Mouse (Mus musculus): ENCODE measurements around the gene Slc2a2. TPM values are rescaled to one million over a fixed set of nuclear protein-coding genes. Genes with fewer than 3 reads are reported as not detected.

The Slc2a2 gene
- polyA plus RNA-seq (2015; fragmentation: Nextera tagmentation; extraction: Ambion mirVana) = 0.03 and 0.10 TPM in 2 replicates

DNA sequence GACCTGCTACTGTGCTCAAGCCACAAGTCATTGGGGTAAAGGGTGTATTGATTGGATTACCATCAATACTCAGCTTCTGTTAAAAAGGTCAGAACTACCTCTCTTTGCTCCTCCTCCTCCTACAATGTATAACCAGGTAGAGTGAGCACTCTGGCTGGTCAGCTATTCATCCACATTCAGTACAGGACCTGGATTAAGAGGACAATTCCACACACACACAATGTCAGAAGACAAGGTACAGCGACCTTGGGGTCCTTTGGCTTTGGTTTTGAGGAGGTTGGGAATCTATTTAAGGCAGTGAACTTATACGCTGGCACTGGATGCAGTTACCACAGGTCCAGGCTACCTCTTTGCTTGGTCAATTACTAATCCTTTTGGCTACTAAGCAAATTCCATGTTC lies at the start of gene Slc2a2:
TSS of gene Slc2a2 (plus strand) at position 107 of the 400 bp plus-strand sequence.
- H3K27ac ChIP-seq = no peak within 1 kb of the TSS
- 0 out of 2 replicates have a peak, but pooled peaks cover 3% of the 10 kb centered on the region for H3K4me1 ChIP-seq
- no peaks in the 10 kb centered on the region for H3K9me3 ChIP-seq (replicated peaks)
- 77% methylated on average over 2 of the region's 2 CpGs for WGBS
- H3K4me3 ChIP-seq = no peak within 1 kb of the TSS
- no peak within 1 kb of the TSS for H3K4me2 ChIP-seq
- H3K27me3 ChIP-seq = no peaks in the 10 kb centered on the region
- no peak within 1 kb of the TSS for H3K9ac ChIP-seq
- ATAC-seq = no peak
- no peaks in the 10 kb centered on the region for H3K36me3 ChIP-seq (ENCODE audit: poor library complexity, severe bottlenecking)

DNA sequence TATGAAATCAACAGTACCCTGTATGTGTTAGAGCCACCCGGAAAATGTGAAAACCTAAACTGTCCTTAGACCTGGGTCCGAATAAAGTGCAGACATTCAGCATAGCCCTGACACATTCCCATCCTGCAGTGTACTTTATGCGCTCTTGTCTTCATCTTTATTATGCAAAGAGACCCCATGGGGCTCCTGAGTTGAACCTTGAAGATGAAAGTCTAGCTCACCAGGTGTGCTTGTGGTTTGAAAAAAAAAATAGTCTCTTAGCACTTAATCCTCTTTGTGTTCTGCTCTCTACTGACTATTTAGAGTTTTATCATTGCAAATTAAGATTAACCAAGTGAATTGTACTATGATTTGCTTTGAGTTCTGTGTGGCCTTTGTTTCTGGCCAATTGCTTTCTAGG lies 45.1 kb upstream of the Slc2a2 start:
- WGBS = 36% methylated on average over 3 of the region's 3 CpGs
- no peak for ATAC-seq
- Histone ChIP-seq H3K27me3 (no peaks in the 10 kb centered on the region), H3K4me2 (no peak overlapping the region), H3K9me3 (replicated peaks) (no peaks in the 10 kb centered on the region), H3K36me3 (ENCODE audit: poor library complexity, severe bottlenecking) (peaks cover 66% of the 10 kb centered on the region), H3K4me1 (no peaks in the 10 kb centered on the region), H3K4me3 (no peak overlapping the region), H3K27ac (no peak overlapping the region), H3K9ac (no peak overlapping the region)

DNA sequence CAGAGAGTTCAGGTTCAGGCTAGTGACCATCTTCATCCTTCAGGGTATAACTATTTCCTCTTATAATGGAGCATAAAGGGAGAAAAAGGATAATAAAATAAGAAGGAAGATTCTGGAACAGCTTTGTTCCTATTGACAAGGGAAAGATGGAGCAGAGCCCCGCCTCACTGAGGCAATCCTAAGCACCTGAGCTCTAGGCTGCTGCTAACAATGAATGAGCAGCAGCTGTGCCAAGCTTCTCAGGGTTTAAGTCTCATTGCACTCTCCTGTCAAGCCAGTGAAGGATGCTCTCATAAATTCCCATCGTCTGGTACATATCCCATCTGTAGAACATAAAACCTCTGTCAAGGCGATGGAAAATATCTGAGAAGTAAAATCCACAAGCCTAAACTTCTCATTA lies 44.7 kb upstream of the Slc2a2 start:
- peaks cover 62% of the 10 kb centered on the region for H3K36me3 ChIP-seq (ENCODE audit: poor library complexity, severe bottlenecking)
- WGBS = 70% methylated on average over 3 of the region's 3 CpGs

DNA sequence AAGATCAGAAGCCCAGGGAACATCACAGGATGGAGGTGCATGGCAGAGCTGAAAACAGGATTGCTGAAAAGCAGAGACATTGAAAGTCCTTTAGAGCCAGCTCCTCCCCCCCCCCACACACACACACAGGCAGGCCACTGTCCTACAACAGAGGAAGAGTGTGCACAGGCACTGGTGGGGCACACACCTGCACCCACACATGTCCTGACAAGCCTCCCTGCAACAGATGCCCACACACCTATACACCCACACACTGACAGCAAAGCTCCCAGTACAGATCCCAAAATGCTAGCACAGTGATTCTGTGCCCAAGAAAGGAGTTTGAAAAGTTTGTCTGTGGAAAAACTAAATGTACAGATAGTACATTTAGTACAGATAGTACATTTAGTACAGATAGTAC lies 43.0 kb upstream of the Slc2a2 start:
- H3K4me3 ChIP-seq = no peak overlapping the region

More for the DNA sequence above, 44.7 kb upstream of the Slc2a2 start:
- Histone ChIP-seq H3K4me1 (no peaks in the 10 kb centered on the region), H3K9me3 (replicated peaks) (no peaks in the 10 kb centered on the region), H3K27ac (no peak overlapping the region), H3K4me2 (no peak overlapping the region), H3K27me3 (no peaks in the 10 kb centered on the region), H3K9ac (no peak overlapping the region), H3K4me3 (no peak overlapping the region)
- ATAC-seq = no peak

DNA sequence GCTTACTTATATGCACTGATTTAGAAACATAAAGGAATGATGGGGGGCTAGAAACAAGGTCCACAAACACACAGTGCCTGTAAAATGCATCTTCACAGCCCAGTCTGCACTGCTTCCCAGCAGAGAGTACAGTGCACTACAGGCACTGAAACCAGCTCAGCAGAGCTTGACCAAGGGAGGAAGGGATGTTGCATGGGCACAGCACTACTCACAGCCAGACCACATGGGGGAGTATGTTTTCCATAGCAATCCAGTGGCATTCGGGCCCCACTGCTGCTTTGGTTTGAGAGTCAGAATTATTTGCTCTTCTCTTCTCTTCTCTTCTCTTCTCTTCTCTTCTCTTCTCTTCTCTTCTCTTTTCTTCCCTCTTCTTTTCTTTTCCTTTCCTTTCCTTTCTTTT lies 39.4 kb upstream of the Slc2a2 start:
- no peak for ATAC-seq
- Histone ChIP-seq H3K27ac (no peak overlapping the region; the same call in 1 of the 2 replicates), H3K9ac (no peak overlapping the region), H3K27me3 (no peaks in the 10 kb centered on the region), H3K9me3 (replicated peaks) (no peaks in the 10 kb centered on the region), H3K4me1 (no peaks in the 10 kb centered on the region), H3K4me2 (no peak overlapping the region), H3K4me3 (no peak overlapping the region), H3K36me3 (ENCODE audit: poor library complexity, severe bottlenecking) (peaks cover 30% of the 10 kb centered on the region)
- WGBS = 70% methylated on average over 1 of the region's 1 CpGs

More for the DNA sequence above, 43.0 kb upstream of the Slc2a2 start:
- H3K9ac ChIP-seq = no peak overlapping the region
- no peaks in the 10 kb centered on the region for H3K9me3 ChIP-seq (replicated peaks)
- no peaks in the 10 kb centered on the region for H3K27me3 ChIP-seq
- H3K36me3 ChIP-seq (ENCODE audit: poor library complexity, severe bottlenecking) = peaks cover 45% of the 10 kb centered on the region
- H3K4me1 ChIP-seq = no peaks in the 10 kb centered on the region
- no peak for ATAC-seq
- no peak overlapping the region for H3K4me2 ChIP-seq
- H3K27ac ChIP-seq = no peak overlapping the region

DNA sequence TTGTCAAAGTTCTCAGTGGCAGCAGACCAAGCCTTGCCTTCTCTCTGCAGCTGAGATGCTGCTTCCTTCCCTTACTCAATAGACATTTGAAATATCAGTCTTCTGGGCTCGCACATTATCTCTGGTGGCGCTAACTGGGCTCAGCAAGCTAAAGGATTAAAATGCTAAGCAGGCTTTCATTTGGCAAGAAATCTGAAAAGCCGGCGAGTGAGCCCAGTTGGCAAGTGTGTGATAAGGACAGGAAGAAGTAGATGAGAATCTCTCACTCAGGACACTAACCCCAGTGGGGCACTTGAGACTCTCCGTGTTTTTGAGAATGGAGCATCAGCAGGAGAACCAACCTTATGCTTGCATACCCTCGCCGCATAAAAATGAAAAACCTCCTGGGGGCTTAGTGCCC lies 16.9 kb upstream of the Slc2a2 start:
- H3K27ac ChIP-seq = no peak overlapping the region
- H3K36me3 ChIP-seq (ENCODE audit: poor library complexity, severe bottlenecking) = no peaks in the 10 kb centered on the region
- no peaks in the 10 kb centered on the region for H3K27me3 ChIP-seq
- no peak overlapping the region for H3K9ac ChIP-seq
- no peaks in the 10 kb centered on the region for H3K9me3 ChIP-seq (replicated peaks)
- H3K4me1 ChIP-seq = no peaks in the 10 kb centered on the region
- ATAC-seq = no peak
- H3K4me2 ChIP-seq = no peak overlapping the region
- 69% methylated on average over 7 of the region's 7 CpGs for WGBS
- no peak overlapping the region for H3K4me3 ChIP-seq

DNA sequence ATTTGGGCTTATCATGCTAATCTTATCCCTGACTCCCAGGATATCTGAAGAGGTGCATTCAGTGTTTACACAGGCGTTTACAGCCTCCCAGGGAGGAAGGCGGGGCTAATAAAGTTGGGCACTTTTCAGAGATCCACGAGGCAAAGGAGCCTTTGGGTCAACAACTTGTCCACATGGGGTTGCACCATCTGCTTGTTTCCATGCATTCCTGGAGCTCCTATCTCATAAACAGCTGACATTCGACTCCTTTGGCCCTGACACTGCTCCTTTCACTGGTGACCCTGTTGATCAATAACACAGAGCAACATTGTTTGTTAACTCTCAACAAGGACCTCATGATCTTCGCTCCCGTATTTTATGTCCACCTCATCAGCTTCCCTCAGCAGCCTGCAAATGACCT lies 15.8 kb upstream of the Slc2a2 start:
- H3K9ac ChIP-seq = no peak overlapping the region
- no peak overlapping the region for H3K4me3 ChIP-seq
- ATAC-seq = no peak
- no peak overlapping the region for H3K4me2 ChIP-seq
- H3K4me1 ChIP-seq = no peaks in the 10 kb centered on the region
- H3K27me3 ChIP-seq = no peaks in the 10 kb centered on the region
- no peak overlapping the region for H3K27ac ChIP-seq
- H3K9me3 ChIP-seq (replicated peaks) = no peaks in the 10 kb centered on the region
- H3K36me3 ChIP-seq (ENCODE audit: poor library complexity, severe bottlenecking) = no peaks in the 10 kb centered on the region
- WGBS = 58% methylated on average over 6 of the region's 6 CpGs

DNA sequence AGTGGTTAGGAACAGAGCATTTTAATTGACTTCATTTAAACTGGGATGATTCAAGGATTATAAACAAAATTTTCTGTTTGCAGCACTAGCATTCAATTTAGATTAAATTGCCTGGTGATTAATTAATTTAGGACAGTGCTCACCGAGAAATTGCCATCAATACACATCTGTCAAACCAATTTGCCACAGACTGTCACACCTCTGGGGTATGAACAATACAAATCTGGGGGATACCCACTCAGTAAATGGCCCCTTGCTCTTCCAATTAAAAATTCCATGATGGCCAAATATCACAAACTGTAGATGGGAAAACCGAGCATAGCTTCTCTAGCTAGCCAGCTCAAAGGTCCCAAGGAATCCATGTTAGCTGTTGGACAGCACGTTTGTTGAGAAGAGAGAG lies 15.3 kb upstream of the Slc2a2 start:
- Histone ChIP-seq H3K4me1 (no peaks in the 10 kb centered on the region), H3K4me2 (no peak overlapping the region), H3K27ac (no peak overlapping the region), H3K27me3 (no peaks in the 10 kb centered on the region), H3K36me3 (ENCODE audit: poor library complexity, severe bottlenecking) (no peaks in the 10 kb centered on the region), H3K9me3 (replicated peaks) (no peaks in the 10 kb centered on the region), H3K9ac (no peak overlapping the region), H3K4me3 (no peak overlapping the region)
- WGBS = 78% methylated on average over 3 of the region's 3 CpGs
- ATAC-seq = no peak

DNA sequence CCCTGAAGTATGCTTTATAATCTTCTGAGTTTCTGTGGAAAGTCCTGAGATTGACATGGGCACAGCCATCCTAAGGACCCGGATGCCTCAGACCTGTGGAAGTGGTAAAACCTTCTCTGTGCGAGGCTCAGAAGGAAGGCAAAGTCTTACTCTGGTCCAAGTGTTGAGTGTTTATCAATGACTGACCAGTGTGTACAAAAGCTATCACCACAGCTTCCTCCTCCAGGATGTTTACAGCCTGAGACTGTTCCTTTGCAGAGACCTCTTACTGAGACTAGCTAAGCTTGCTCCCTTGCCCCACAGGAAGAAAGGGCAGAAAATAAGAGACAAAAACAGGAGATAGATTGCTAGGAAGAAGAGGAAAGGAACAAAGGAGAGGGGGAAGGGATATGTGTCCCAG lies 12.2 kb upstream of the Slc2a2 start:
- H3K36me3 ChIP-seq (ENCODE audit: poor library complexity, severe bottlenecking) = no peaks in the 10 kb centered on the region
- WGBS = 92% methylated on average over 2 of the region's 2 CpGs
- no peak overlapping the region for H3K4me2 ChIP-seq
- no peaks in the 10 kb centered on the region for H3K27me3 ChIP-seq
- ATAC-seq = no peak
- H3K9ac ChIP-seq = no peak overlapping the region
- H3K27ac ChIP-seq = no peak overlapping the region
- H3K9me3 ChIP-seq (replicated peaks) = no peaks in the 10 kb centered on the region
- no peak overlapping the region for H3K4me3 ChIP-seq
- H3K4me1 ChIP-seq = no peaks in the 10 kb centered on the region

DNA sequence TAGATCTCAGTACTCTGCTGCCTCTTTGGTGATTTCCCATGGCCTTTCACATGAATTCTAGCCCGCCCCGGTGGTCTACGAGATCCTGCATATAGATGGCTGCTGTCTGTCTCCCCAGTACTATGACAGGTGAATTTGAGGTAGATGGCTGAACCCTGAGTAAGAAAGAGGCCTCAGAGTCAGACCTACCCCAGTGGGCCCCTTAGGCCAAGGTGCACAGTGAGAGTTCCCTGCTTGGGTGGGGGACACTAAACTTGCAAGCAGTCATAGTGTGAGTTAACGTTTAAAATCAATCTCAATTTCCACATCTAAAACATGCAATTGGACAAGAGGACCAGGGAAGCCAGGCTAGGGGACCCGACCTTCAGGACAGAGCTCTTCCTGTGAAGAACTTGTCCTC lies 2.9 kb upstream of the Slc2a2 start:
- no peak for ATAC-seq
- WGBS = 89% methylated on average over 5 of the region's 5 CpGs

DNA sequence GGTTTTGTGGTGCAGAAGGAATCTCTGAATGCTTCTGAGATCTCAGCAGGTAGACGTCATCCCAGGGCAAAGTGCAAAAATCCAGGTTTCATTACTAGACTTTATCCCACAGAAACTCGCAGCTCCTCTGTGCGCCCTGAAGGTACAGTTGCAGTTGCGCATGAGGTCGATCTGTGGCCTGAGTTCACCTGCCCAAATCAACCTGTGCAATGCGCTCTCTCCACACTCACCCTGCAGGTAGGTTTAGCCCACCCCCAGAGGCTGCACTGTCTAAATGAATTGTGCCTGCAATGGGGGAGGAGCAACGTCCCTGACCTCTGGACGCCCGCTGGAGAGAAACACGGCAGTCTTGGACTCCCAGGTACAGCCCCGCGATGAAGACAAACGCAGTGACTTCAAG lies 2.1 kb upstream of the Slc2a2 start:
- Histone ChIP-seq H3K27ac (no peak overlapping the region), H3K4me2 (no peak overlapping the region), H3K4me3 (no peak overlapping the region), H3K27me3 (no peaks in the 10 kb centered on the region), H3K9ac (no peak overlapping the region), H3K4me1 (no peaks in the 10 kb centered on the region), H3K9me3 (replicated peaks) (no peaks in the 10 kb centered on the region), H3K36me3 (ENCODE audit: poor library complexity, severe bottlenecking) (no peaks in the 10 kb centered on the region)
- 87% methylated on average over 13 of the region's 13 CpGs for WGBS
- no peak for ATAC-seq

More for the DNA sequence above, 2.9 kb upstream of the Slc2a2 start:
- Histone ChIP-seq H3K4me2 (no peak overlapping the region), H3K4me1 (no peaks in the 10 kb centered on the region), H3K27ac (no peak overlapping the region), H3K36me3 (ENCODE audit: poor library complexity, severe bottlenecking) (no peaks in the 10 kb centered on the region), H3K9me3 (replicated peaks) (no peaks in the 10 kb centered on the region), H3K4me3 (no peak overlapping the region), H3K9ac (no peak overlapping the region), H3K27me3 (no peaks in the 10 kb centered on the region)

DNA sequence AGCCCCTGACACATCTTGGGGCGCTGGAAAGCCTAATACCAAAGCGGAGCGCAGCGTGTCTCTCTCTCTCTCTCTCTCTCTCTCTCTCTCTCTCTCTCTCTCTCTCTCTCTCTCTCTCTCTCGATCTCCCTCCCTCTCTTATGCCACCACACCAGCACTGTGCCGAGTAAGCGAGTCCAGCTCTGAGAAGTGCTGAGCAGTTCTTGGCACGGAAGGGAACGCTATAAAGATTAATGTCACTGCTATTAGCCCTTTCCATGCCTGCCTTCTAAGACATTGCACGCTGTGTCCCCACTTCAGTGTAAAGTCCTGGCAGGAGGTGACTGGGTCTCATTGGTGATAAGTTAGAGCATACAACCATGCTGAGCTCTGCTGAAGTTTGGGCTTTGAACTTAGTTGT lies 1.5 kb upstream of the Slc2a2 start:
- ATAC-seq = no peak
- Histone ChIP-seq H3K4me1 (no peaks in the 10 kb centered on the region), H3K36me3 (ENCODE audit: poor library complexity, severe bottlenecking) (no peaks in the 10 kb centered on the region), H3K27me3 (no peaks in the 10 kb centered on the region), H3K9me3 (replicated peaks) (no peaks in the 10 kb centered on the region), H3K27ac (no peak overlapping the region), H3K4me2 (no peak overlapping the region), H3K9ac (no peak overlapping the region), H3K4me3 (no peak overlapping the region)
- 86% methylated on average over 10 of the region's 10 CpGs for WGBS

DNA sequence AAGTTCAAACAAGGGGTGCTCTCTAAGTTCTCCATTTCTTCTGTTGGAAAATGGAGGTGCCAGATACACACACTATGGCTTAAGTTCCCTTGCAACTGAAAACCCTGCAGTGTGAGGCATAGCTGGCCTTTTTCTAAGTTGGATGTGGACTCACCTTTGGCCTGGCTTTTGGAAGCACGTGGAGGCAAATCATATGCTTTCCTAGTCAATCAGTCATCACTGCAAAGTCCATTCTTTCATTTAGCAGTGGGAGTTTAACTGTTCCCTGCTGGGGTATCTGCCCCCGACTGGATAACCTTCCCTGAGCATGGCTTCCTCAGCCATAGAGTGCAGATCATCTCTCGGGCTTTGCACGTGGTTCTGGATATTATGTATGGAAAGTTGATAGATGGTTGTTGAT lies 1.9 kb downstream of the Slc2a2 start:
- H3K4me1 ChIP-seq = 0 out of 2 replicates have a peak, but pooled peaks cover 3% of the 10 kb centered on the region
- ATAC-seq = no peak
- H3K36me3 ChIP-seq (ENCODE audit: poor library complexity, severe bottlenecking) = no peaks in the 10 kb centered on the region
- H3K27me3 ChIP-seq = no peaks in the 10 kb centered on the region
- 72% methylated on average over 4 of the region's 4 CpGs for WGBS
- no peak overlapping the region for H3K4me3 ChIP-seq
- no peak overlapping the region for H3K9ac ChIP-seq
- H3K9me3 ChIP-seq (replicated peaks) = no peaks in the 10 kb centered on the region
- no peak overlapping the region for H3K27ac ChIP-seq
- no peak overlapping the region for H3K4me2 ChIP-seq

All from forebrain, embryonic 13.5 days (tissue).